Mouse (Mus musculus) thymus, adult 2 months (tissue): ENCODE data around the gene Gm10717. TPM values are rescaled to one million over a fixed set of nuclear protein-coding genes. Genes with fewer than 3 reads are reported as not detected.
"Not testable (repeated sequence)": the region's sequence is repeated elsewhere in the genome, so short reads cannot be mapped to it uniquely, and the experiment has no call there.

ENCODE experiments used
- DNase-seq: peaks from one replicate; pipeline ENCODE4 v3.0.0; 2021
- H3K27ac ChIP-seq: fragments of 200-500 bp; 2 replicates; pipeline ENCODE4 v1.5.1; 2012; ENCODE audit warnings: low read length, control low read depth; ENCODE audit not compliant: control insufficient read depth, insufficient read depth
- H3K27me3 ChIP-seq: fragments of 200-500 bp; 2 replicates; pipeline ENCODE4 v1.6.1; 2012; ENCODE audit warnings: mild to moderate bottlenecking, low read length, moderate library complexity, mixed read lengths; ENCODE audit not compliant: control insufficient read depth, insufficient read depth
- H3K36me3 ChIP-seq: fragments of 200-500 bp; 2 replicates; pipeline ENCODE4 v1.6.1; 2012; ENCODE audit warnings: mild to moderate bottlenecking, low read length, moderate library complexity; ENCODE audit not compliant: control insufficient read depth, insufficient read depth
- H3K4me1 ChIP-seq: fragments of 200-500 bp; replicated peaks from 2 replicates; pipeline ENCODE4 v1.6.1; 2012; ENCODE audit warnings: low read length; ENCODE audit not compliant: control insufficient read depth, insufficient read depth
- H3K4me3 ChIP-seq: fragments of 200-500 bp; 2 replicates; pipeline ENCODE4 v1.5.1; 2012; ENCODE audit warnings: mild to moderate bottlenecking, low read length, control low read depth, moderate library complexity; ENCODE audit not compliant: control insufficient read depth, insufficient read depth
- WGBS: fragments of 180-500 bp; shearing (Covaris S2); methylation state at CpG from one replicate; pipeline ENCODE4 v1.1.7; 2018; 5-methylcytosine and 5-hydroxymethylcytosine counted together
- polyA plus RNA-seq: library from polyadenylated mRNA; depleted of rRNA; stranded (reverse); fragments of >200 nt; gene quantifications from 2 replicates; pipeline ENCODE4 v1.2.3, GENCODE M21; 2012

Gm10717 gene
- polyA plus RNA-seq, 1 experiment, result not detected

DNA sequence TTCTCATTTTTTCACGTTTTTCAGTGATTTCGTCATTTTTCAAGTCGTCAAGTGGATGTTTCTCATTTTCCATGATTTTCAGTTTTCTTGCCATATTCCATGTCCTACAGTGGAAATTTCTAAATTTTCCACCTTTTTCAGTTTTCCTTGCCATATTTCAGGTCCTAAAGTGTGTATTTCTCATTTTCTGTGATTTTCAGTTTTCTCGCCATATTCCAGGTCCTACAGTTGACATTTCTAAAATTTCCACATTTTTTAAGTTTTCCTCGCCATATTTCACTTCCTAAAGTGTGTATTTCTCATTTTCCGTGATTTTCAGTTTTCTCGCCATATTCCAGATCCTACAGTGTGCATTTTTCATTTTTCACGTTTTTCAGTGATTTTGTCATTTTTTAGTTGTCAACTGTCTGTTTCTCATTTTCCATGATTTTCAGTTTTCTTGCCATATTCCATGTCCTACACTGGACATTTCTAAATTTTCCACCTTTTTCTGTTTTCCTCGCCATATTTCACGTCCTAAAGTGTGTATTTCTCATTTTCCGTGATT lies 12.4 kb upstream of the Gm10717 start, which contains the start of gene Gm10721:
Gm10721 (plus strand) TSS at position 408 of the 547 bp plus-strand sequence.
- H3K4me3 ChIP-seq, H3K4me1 ChIP-seq, H3K27me3 ChIP-seq, H3K36me3 ChIP-seq, DNase-seq, H3K27ac ChIP-seq: not testable (repeated sequence)
- WGBS, result no CpG with 5 or more reads among the region's 11 CpGs

DNA sequence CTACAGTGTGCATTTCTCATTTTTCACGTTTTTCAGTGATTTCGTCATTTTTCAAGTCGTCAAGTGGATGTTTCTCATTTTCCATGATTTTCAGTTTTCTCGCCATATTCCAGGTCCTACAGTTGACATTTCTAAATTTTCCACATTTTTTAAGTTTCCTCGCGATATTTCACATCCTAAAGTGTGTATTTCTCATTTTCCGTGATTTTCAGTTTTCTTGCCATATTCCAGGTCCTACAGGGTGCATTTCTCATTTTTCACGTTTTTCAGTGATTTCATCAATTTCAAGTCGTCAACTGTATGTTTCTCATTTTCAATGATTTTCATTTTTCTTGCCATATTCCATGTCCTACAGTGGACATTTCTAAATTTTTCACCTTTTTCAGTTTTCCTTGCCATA lies 9.9 kb upstream of the Gm10717 start, which contains the start of gene Gm10720:
Gm10720 (plus strand) TSS at position 301 of the 400 bp plus-strand sequence.
- not testable (repeated sequence) for H3K27ac ChIP-seq, H3K27me3 ChIP-seq, DNase-seq, H3K4me1 ChIP-seq, H3K36me3 ChIP-seq, H3K4me3 ChIP-seq
- whole genome bisulfite sequencing, result 70% methylated on average over 5 of the region's 9 CpGs

DNA sequence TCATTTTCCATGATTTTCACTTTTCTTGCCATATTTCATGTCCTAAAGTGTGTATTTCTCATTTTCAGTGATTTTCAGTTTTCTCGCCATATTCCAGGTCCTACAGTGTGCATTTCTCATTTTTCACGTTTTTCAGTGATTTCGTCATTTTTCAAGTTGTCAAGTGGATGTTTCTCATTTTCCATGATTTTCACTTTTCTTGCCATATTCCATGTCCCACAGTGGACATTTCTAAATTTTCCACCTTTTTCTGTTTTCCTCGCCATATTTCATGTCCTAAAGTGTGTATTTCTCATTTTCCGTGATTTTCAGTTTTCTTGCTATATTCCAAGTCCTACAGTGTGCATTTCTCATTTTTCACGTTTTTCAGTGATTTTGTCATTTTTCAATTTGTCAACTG lies 9.3 kb upstream of the Gm10717 start:
- WGBS, result 78% methylated on average over 6 of the region's 6 CpGs
- H3K4me3 ChIP-seq, H3K27me3 ChIP-seq, H3K27ac ChIP-seq, H3K4me1 ChIP-seq, H3K36me3 ChIP-seq, DNase-seq: not testable (repeated sequence)

DNA sequence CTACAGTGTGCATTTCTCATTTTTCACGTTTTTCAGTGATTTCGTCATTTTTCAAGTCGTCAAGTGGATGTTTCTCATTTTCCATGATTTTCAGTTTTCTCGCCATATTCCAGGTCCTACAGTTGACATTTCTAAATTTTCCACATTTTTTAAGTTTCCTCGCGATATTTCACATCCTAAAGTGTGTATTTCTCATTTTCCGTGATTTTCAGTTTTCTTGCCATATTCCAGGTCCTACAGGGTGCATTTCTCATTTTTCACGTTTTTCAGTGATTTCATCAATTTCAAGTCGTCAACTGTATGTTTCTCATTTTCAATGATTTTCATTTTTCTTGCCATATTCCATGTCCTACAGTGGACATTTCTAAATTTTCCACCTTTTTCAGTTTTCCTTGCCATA lies 8.1 kb upstream of the Gm10717 start, which contains the start of gene Gm10719:
Gm10719 (plus strand) TSS at position 301 of the 400 bp plus-strand sequence.
- H3K27ac ChIP-seq, H3K27me3 ChIP-seq, H3K36me3 ChIP-seq, DNase-seq, H3K4me1 ChIP-seq, H3K4me3 ChIP-seq: not testable (repeated sequence)
- WGBS, result 67% methylated on average over 1 of the region's 9 CpGs

DNA sequence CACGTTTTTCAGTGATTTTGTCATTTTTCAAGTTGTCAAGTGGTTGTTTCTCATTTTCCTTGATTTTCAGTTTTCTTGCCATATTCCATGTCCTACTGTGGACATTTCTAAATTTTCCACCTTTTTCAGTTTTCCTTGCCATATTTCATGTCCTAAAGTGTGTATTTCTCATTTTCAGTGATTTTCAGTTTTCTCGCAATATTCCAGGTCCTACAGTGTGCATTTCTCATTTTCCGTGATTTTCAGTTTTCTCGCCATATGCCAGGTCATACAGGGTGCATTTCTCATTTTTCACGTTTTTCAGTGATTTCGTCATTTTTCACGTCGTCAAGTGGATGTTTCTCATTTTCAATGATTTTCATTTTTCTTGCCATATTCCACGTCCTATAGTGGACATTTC lies 6.3 kb upstream of the Gm10717 start:
- not testable (repeated sequence) for H3K27ac ChIP-seq, H3K4me3 ChIP-seq, H3K4me1 ChIP-seq, H3K36me3 ChIP-seq, H3K27me3 ChIP-seq
- WGBS, result 67% methylated on average over 9 of the region's 9 CpGs
- peak; percentile 22 for DNase-seq

DNA sequence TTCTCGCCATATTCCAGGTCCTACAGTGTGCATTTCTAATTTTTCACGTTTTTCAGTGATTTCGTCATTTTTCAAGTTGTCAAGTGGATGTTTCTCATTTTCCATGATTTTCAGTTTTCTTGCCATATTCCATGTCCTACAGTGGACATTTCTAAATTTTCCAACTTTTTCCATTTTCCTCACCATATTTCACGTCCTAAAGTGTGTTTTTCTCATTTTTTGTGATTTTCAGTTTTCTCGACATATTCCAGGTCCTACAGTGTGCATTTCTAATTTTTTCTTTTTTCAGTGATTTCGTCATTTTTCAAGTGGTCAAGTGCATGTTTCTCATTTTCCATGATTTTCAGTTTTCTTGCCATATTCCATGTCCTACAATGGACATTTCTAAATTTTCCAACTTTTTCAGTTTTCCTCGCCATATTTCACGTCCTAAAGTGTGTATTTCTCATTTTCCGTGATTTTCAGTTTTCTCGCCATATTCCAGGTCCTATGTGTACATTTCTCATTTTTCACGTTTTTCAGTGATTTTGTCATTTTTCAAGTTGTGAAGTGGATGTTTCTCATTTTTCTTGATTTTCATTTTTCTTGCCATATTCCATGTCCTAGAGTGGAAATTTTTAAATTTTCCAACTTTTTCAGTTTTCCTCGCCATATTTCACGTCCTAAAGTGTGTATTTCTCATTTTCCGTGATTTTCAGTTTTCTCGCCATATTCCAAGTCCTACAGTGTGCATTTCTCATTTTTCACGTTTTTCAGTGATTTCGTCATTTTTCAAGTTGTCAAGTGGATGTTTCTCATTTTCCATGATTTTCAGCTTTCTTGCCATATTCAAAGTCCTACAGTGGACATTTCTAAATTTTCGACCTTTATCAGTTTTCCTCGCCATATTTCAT lies 5.1 kb upstream of the Gm10717 start:
- not testable (repeated sequence) for H3K4me3 ChIP-seq, H3K27me3 ChIP-seq, H3K4me1 ChIP-seq, H3K27ac ChIP-seq, H3K36me3 ChIP-seq
- peak; percentile 48 for DNase-seq
- WGBS, result 80% methylated on average over 17 of the region's 19 CpGs

DNA sequence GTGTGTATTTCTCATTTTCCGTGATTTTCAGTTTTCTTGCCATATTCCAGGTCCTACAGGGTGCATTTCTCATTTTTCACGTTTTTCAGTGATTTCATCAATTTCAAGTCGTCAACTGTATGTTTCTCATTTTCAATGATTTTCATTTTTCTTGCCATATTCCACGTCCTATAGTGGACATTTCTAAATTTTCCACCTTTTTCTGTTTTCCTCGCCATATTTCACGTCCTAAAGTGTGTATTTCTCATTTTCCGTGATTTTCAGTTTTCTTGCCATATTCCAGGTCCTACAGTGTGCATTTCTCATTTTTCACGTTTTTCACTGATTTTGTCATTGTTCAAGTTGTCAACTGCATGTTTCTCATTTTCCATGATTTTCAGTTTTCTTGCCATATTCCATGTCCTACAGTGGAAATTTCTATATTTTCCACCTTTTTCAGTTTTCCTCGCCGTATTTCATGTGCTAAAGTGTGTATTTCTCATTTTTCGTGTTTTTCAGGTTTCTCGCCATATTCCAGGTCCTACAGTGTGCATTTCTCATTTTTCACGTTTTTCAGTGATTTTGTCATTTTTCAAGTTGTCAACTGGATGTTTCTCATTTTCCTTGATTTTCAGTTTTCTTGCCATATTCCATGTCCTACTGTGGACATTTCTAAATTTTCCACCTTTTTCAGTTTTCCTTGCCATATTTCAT lies 2.8 kb upstream of the Gm10717 start:
- peak; percentile 65 for DNase-seq
- H3K27ac ChIP-seq, H3K4me1 ChIP-seq, H3K36me3 ChIP-seq, H3K4me3 ChIP-seq, H3K27me3 ChIP-seq: not testable (repeated sequence)
- 77% methylated on average over 11 of the region's 13 CpGs for WGBS

DNA sequence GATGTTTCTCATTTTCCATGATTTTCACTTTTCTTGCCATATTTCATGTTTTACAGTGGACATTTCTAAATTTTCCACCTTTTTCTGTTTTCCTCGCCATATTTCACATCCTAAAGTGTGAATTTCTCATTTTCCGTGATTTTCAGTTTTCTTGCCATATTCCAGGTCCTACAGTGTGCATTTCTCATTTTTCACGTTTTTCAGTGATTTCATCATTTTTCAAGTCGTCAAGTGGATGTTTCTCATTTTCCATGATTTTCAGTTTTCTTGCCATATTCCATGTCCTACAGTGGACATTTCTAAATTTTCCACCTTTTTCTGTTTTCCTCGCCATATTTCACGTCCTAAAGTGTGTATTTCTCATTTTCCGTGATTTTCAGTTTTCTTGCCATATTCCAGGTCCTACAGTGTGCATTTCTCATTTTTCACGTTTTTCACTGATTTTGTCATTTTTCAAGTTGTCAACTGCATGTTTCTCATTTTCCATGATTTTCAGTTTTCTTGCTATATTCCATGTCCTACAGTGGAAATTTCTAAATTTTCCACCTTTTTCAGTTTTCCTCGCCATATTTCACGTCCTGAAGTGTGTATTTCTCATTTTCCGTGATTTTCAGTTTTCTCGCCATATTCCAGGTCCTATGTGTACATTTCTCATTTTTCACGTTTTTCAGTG lies 1.8 kb upstream of the Gm10717 start, which contains the start of gene Gm10718:
Gm10718 (plus strand) TSS at position 236 of the 673 bp plus-strand sequence.
- peak; percentile 6 for DNase-seq
- H3K4me1 ChIP-seq, H3K36me3 ChIP-seq, H3K27ac ChIP-seq, H3K27me3 ChIP-seq, H3K4me3 ChIP-seq: not testable (repeated sequence)
- WGBS, result 78% methylated on average over 12 of the region's 13 CpGs

DNA sequence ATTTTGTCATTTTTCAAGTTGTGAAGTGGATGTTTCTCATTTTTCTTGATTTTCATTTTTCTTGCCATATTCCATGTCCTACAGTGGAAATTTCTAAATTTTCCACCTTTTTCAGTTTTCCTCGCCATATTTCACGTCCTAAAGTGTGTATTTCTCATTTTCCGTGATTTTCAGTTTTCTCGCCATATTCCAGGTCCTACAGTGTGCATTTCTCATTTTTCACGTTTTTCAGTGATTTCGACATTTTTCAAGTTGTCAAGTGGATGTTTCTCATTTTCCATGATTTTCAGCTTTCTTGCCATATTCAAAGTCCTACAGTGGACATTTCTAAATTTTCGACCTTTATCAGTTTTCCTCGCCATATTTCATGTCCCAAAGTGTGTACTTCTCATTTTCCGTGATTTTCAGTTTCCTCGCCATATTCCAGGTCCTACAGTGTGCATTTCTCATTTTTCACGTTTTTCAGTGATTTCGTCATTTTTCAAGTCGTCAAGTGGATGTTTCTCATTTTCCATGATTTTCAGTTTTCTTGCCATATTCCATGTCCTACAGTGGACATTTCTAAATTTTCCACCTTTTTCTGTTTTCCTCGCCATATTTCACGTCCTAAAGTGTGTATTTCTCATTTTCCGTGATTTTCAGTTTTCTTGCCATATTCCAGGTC lies 1.1 kb upstream of the Gm10717 start:
- H3K4me1 ChIP-seq, H3K36me3 ChIP-seq, H3K4me3 ChIP-seq, H3K27ac ChIP-seq, H3K27me3 ChIP-seq: not testable (repeated sequence)
- WGBS, result 80% methylated on average over 16 of the region's 16 CpGs
- DNase-seq, result peak; percentile 68

DNA sequence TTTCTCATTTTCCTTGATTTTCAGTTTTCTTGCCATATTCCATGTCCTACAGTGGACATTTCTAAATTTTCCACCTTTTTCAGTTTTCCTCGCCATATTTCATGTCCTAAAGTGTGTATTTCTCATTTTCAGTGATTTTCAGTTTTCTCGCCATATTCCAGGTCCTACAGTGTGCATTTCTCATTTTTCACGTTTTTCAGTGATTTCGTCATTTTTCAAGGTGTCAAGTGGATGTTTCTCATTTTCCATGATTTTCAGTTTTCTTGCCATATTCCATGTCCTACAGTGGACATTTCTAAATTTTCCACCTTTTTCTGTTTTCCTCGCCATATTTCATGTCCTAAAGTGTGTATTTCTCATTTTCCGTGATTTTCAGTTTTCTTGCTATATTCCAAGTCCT lies 436 bp downstream of the Gm10717 start:
- H3K4me1 ChIP-seq, H3K27me3 ChIP-seq, H3K4me3 ChIP-seq, H3K27ac ChIP-seq, H3K36me3 ChIP-seq: not testable (repeated sequence)
- peak; percentile 70 for DNase-seq
- WGBS, result 77% methylated on average over 5 of the region's 6 CpGs
